Mouse (Mus musculus) urinary bladder, postnatal 0 days (tissue): ENCODE results near the gene Lrp2. TPM values are rescaled to one million over a fixed set of nuclear protein-coding genes. Genes with fewer than 3 reads are reported as not detected.

ENCODE experiments used
- polyA plus RNA-seq: library from polyadenylated mRNA; unstranded; fragments of >200 nt; fragmentation: Nextera tagmentation; extraction: Ambion mirVana; gene quantifications from 2 replicates; pipeline ENCODE4 v1.2.1, GENCODE M21; 2015

Gene Lrp2
- polyA plus RNA-seq: 0.19 and 0.28 TPM in 2 replicates

DNA sequence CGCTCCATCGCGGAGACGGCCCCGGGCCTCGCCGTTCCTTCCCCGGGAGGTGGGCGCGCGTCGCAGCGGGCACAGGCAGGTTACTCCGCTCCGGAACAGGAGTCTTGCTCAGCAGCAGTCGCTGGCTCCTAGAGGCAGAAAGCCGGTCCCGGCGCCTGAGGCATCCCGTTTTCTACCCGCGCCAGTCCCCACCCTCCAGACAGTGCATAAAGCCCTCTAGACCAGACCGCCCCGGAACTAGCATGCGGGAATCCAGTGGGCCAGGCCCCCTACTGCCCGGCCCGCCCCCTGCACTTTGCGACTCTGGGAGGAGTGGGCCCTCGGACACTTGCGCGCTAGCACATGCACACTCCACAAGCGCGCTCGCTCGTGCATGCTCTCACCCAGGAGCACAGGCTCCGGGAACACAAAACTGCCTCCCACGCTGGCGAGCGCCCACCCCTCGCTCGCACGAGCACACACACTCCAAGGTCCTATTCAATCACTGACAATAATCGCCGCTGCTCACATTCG lies at the start of gene Lrp2:
Gene Lrp2 (minus strand): TSS at position 180 of the 513 bp plus-strand sequence.

DNA sequence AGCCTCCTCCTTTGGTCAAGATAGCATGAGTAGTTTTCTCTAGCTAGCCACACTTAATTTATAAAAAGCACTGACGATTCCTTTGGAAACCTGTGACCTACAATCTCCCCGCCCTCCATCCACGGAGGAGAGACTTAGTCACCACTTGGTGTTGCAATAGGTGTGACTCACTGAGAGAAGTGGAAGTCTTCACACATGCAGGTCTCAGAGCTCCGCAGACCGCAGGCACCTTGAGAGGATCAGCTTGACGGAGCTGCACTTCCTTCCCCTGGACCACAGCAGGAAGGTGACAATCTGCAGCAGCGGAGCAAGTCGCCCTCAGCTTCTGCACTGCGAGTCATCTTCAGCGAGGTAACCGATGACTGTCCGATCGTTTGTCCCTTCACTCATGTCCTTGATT lies 205.6 kb downstream of the Lrp2 start, which contains the start of gene Dhrs9:
Gene Dhrs9 (plus strand): TSS at position 165 of the 400 bp plus-strand sequence.

Other genes starting within 250 kb of the Lrp2 start
- gene Abcb11, start 243.4 kb downstream of the Lrp2 start, polyA plus RNA-seq: 0.16 and 0.21 TPM in 2 replicates
- gene Dhrs9, start 205.6 kb downstream of the Lrp2 start, polyA plus RNA-seq: 0.05 and 0.12 TPM in 2 replicates
- gene Bbs5, start 61.1 kb upstream of the Lrp2 start, polyA plus RNA-seq: 8.7 and 14.6 TPM in 2 replicates
- gene Klhl41, start 84.1 kb upstream of the Lrp2 start, polyA plus RNA-seq: 0.12 and 0.16 TPM in 2 replicates
- gene Fastkd1, start 127.5 kb upstream of the Lrp2 start, polyA plus RNA-seq: 5.1 and 5.3 TPM in 2 replicates
- gene Ppig, start 136.5 kb upstream of the Lrp2 start, polyA plus RNA-seq: 79.3 and 97.9 TPM in 2 replicates
- 0.87 and 1.0 TPM in 2 replicates for gene Ccdc173, start 203.5 kb upstream of the Lrp2 start, polyA plus RNA-seq
- gene Phospho2, start 203.6 kb upstream of the Lrp2 start, polyA plus RNA-seq: 18.3 and 18.5 TPM in 2 replicates
- gene Klhl23, start 235.9 kb upstream of the Lrp2 start, polyA plus RNA-seq: 49.3 and 58.7 TPM in 2 replicates